Mouse (Mus musculus): ENCODE results near the gene A930033H14Rik.

A930033H14Rik gene

DNA sequence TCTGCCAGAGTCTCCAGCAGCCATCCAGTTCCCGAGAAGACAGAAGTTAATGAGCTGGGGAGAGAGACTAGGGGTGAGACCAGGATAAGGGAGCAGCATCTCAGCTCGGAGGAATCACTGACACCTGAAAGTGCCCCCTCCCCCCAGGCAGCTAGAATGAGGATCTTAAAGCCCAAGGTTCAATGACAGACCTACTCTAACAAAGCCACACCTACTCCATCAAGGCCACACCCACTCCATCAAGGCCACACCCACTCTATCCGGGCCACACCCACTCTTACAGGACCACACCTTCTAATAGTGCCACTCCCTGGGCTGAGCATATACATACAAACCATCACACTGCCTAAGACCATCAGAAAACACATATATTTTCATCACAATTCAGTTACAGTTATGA, 24.3 kb upstream of the A930033H14Rik start:
- no peak for DNase-seq (ENCODE audit: low read depth)

DNA sequence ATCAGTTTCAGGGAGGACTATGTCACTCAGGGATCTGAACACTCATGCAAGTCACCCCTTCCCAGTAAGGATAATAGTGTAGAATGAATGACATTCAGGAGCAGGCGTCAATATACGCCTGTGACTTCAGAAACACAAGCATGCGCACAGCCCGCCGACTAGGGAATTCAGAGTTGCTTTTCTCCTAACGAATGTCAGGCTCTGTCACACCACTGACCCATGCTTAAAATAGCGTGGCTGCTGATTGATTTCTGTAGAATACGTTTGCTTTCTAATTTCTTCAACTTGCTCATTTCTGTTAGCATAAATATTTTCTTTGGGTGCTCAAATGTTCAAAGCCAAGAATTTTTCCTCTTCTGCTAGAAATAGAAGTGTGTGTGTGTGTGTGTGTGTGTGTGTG, 13.1 kb upstream of the A930033H14Rik start:
- DNase-seq (ENCODE audit: low read depth): no peak

DNA sequence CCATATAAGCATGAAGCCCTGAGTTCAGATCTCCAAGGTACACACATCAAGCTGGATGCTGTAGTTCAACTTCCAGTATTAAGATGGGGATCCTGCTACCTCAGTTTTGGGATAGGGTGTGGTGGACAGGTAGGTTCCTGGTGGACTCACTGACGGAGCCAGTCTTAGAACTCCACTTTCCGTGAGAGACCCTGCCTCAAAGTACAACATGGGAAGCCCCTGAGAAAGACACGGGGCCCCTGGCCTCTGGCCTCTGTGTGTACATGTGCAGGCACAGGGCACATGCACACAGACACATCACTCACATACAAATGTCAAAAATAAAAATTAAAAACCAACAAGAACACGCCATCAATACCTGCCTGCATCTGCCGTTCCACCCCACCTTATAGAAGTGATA, 12.6 kb upstream of the A930033H14Rik start:
- DNase-seq (ENCODE audit: low read depth): no peak

DNA sequence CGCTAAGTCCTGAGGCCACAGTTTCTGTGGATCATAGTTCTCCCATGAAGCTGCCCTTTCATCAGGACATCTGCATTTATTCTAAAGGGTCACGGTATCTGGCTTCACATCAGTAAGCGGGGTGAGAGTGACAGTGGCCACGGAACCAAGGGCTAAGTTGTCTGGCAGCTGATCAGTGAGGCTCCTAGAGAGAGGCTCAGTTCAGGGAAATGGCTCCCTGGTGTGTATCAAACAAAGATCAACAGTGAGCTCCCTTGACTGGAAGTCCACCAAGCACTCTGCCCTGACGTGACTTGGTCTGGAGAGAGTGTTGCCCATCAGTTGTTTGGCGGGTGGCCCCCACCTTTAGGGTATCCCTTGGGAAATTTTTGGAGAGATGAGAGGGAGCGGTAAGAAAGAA, 11.4 kb upstream of the A930033H14Rik start:
- no peak for DNase-seq (ENCODE audit: low read depth)

DNA sequence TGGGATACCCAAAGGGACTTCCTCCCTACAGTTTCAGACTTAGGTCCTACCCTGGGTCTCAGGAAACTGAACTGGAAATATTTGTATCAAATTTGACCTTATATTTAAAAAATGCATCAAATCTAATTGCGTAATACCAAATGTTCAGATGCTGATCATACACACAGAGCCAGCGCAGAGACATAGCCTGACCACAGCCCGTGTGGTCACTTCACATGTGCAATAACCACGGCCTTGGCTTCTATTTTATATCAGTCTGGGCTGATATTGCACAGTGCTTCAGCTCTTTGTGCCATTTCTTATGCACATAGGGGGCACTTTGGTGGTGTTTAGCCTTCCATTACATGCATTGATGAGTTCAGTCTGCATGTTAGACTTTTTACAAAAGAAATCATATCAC, 10.3 kb upstream of the A930033H14Rik start:
- DNase-seq (ENCODE audit: low read depth): no peak

DNA sequence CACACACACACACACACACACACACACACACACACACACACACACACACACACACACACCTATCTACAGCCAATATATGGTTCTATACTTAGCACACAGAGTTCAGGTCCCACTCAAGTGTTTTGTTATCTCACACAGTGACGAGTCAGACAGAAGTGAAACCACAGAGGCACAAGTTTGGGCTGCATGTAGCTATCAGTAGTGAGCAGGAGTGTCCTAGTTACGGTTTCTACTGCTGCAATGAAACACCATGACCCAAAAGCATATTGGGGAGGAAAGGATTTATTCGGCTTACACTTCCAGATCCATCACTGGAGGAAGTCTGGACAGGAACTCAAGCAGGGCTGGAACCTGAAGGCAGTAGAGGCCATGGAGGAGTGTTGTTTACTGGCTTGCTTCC, 9.1 kb upstream of the A930033H14Rik start:
- DNase-seq (ENCODE audit: low read depth): peak; percentile 30

DNA sequence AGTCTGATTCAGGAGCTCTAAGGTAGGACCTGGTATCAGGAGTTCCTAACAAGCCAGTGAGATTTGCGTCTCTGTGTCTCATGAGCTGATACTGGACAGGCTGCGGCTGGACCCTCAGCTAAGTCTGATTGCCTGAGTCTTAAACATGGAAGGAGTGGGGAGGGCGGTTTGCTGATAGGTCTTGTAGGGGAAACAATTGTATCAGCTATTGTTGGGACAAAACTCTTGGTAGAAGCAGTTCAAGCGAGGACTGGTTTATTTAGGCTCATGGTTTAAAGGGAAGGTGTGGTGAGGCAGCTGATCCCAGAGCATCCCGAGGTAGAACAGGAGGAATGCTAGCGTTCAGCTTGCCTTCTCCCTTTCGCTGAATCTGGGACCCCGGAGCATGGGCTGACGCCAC, 8.2 kb upstream of the A930033H14Rik start:
- no peak for DNase-seq (ENCODE audit: low read depth)

DNA sequence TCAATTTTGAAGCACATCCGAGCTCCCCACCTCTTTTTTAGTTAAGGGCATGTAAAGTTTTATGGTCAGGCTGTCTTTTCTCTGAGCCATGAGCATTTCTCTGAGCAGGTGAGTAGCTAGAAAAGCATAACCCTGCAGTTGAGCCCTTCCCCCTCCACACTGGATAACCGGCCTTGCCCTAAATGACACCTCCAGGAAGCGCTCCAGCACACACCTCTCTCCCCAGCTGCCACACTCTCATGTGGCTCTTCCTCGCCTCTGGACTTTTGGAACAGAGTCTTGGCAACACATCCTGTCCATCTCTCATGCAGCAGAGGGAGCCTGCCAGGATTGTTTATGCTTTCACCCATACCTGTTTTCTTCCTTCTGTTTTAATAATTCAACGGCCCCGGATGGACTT, 7.4 kb upstream of the A930033H14Rik start:
- no peak for DNase-seq (ENCODE audit: low read depth)

DNA sequence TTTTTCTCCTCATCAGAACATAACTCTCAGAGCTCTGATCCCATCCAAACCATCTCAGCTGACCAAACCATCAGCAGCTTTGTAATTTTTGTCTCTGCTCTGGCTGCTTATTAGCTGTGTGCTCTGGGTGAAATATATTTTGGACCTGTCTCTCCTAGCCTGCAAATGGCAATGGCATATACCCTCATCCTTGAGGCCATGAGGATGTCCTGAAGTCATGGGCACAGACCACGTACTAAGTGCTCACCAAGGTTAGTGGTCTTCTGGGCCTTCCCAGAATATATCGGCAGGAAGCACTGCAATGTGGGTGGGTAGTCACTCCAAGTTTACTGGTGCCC, 6.4 kb upstream of the A930033H14Rik start:
- no peak for DNase-seq (ENCODE audit: low read depth)

DNA sequence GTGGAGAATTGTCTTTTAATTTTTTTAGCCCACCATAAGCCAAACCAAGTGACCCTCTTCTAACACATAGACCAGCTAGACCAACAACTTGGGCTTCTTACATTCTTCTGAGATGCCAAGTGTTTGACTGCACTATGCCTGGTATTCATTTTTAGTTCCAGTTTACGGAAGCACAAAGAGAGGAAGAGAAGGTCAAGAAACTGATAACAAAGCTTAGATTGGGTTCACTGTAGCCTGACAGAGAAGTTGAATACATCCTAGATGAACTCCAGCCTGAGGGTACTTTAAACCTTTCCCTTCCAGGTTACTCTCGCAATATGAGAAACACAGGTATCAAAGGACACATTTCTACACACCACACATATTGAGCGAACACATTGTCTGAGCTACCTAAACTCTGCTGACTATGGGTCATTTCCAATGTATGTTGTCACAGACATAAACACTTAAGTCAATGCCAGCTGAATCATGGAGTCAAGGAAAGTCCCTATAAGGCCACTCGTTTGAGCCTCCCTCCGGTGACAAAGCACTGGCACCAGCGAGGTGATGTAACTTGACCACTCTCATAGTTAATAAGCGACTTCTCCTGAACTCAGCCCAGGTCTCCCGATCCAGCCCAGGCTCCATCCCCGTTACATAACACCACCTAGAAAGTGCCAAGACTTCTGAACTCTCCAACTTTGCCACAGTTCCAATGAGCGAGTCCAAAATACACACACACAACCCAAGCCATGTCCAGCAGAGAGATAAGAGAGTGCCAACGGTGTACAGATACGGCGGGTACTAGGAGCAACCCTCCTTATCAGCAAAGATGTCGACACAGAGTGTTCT, 5.8 kb upstream of the A930033H14Rik start:
- no peak for DNase-seq (ENCODE audit: low read depth)

DNA sequence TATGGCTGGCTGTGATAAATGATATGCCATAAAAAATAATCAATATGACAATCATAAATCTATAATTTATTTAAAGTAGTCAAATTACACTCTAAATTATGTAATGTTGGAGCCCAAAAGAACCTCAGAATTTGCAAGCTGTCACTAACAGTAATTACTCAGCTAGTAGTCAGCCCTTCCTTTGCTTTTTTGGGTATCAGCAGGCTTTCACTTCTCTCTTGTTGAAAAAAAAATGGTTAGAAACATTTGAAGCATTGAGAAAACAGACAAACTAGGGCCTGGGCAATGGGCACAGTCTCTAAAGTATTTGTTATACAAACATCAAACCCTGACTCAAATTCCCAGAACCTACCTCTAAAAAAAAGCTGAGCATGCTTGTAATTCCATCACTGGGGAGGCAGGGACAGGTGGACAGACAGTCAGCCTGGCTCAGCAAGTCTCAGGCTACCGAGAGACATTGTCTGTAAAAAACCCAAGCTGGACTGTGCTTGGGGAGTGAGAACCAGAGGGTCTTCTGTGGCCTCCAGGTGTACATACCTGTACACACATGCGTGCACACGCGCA, 4.3 kb upstream of the A930033H14Rik start:
- no peak for DNase-seq (ENCODE audit: low read depth)

DNA sequence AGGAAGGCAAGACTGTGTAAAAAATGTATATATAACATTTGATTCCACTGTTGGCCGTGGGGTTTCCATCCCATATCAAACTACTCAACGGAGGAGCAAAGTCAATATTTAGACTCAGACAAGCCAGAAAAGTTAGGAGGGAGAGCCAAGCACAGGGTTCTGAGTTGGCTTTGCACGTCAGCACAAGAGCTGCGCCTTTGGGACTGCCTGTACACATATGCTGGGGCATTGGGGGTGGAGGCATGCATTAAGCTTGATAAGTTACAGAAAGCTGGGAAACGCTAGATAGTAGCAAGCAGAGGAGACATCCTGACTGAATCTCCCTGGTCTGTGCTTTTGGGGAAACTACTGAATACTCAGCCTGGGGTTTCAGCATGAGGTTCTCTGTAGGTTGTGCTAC, 1.1 kb upstream of the A930033H14Rik start:
- no peak for DNase-seq (ENCODE audit: low read depth)

DNA sequence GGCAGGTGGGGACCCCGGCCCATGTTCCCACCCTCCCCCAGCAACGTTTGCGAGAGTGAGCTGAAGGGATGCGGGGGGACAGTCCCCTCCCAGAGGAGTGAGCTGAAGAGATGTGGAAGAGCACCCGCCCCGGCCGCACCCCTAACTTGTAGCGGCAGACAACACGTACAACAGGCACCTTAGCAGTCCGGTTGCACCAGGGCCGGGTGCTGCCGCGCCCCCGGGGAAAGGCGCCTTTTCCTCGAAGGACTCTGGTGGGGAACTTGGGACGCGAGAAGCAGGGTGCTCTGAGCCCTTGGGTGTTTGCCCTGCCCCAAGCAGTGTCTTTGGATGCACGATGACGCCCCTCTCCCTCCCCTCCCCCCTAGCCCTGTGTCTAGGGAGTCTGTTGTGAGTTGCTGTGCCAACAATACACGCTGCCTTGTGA, 566 bp upstream of the A930033H14Rik start:
- no peak for DNase-seq (ENCODE audit: low read depth)

DNA sequence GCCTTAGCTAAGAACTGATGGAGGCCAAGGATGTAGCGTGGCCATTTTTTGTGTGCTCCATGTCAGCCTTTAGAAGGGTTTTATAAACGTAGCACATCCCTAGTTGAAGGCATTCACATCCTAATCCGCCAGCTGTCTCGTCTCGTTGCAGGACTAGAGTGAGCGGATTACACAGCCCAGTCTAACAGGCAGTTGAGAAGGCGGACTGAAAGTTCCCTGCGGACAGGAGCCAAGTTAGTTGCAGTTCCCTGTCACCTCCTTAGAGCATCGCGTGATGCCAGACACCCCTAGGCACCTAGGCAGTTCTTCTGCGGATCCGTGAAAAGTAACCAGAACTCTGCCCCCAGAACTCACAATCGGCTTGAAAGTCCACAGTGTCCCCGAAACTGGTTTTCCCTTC, 922 bp downstream of the A930033H14Rik start:
- DNase-seq (ENCODE audit: low read depth): peak; percentile 22

DNA sequence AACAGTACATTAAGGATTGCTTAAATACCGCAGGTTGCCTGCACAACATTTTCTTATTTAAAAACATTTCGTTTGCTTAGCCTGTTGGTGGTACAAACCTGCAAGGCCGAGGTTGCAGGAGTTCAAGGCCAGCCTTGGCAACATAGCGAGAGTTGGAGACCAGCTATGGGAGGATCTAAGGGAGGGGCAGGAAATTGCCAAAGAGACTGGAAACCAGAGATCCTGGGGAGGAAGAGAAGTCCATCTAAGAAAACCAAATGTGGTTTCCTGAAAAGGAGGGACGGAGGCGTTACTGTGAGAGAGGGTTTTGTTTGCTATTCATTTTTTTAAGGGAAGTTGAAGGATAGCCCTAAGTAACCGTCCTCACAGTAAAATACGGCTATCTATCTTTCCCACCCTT, 1.3 kb downstream of the A930033H14Rik start:
- DNase-seq (ENCODE audit: low read depth): peak; percentile 43

DNA sequence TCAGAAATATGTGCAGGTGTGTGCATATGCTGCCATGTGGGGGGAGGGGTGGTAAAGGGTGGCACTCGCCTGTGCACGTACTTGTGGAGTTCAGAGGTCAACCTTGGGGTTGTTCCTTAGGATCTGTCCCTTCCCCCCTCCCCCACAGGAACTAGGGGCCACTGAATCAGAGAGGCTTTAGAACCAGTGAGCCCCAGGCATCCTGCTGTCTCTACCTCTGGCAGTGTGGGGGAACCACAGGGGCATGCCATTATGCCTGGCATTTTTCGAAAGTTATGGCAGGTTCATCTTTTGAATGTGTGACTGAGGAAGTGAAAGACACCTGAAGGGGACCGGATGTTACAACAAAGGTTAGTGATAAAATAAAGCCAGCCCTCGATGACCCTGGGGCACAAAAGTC, 2.2 kb downstream of the A930033H14Rik start:
- DNase-seq (ENCODE audit: low read depth): no peak

DNA sequence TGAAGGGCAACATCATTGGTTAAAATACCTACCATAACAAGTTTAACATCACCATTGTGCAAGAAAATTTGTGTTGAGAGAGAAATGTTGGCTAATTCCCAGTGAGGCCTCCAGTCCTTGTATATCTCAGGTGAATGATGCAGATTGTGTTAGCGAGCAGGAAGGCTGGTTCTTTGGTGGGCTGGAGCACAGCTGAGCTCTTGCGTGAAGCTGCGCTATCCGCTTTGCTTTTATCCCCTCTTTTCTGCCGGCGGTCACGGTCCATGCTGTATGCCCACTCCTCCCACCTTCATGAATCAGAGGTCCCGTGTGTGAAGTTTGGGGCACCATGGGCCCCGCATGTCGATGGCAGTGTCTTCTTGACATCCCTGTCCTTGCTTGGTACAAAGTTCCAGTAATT, 2.9 kb downstream of the A930033H14Rik start:
- DNase-seq (ENCODE audit: low read depth): no peak

DNA sequence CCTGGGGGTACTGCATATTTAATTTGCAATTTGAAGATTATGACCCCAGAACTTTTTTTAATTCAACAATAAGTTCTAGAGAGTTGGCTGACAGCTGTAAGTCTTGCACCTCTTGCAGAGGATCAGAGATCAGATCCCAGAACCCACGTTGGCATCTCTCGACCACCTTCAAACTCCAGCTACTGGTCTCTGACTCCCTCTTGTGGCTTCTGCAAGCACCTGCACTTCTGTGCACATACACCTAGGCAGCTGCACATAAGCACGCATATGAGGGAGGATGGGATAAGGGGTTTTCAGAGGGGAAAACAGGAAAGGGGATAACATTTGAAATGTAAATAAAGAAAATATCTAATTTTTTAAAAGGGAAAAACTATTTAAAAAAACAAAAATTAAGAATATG, 4.2 kb downstream of the A930033H14Rik start:
- DNase-seq (ENCODE audit: low read depth): no peak

DNA sequence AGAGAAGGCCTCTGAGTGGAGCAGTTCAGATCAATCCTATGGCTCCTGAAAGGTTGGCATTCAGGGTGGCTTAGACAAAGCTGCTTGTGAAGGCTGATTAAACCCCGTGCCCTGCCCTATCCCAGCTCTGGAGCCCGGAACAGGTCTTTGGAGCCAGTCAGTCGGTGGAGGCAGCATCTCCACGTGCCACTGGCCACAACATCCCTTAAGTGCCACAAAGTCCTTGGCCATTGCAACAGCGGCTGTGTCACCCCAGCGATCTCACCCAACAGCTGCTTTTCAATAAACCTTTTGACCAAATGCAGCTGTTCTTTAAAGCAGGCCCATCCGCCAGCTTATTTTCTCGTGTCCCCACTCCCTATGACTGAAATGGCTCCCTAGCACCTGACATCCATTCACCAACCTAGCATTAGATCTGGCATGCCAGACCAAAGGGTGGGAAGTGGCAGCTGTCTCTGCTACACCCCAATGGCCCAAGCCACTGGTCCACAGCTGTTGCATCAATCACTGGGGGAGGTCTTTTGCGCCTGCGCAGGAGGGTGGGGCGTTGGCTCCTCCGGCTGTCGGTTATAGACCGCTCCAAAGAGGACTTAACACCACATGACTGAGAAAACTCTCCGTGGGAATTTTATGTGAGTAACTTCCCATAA, 4.8 kb downstream of the A930033H14Rik start:
- no peak for DNase-seq (ENCODE audit: low read depth)

DNA sequence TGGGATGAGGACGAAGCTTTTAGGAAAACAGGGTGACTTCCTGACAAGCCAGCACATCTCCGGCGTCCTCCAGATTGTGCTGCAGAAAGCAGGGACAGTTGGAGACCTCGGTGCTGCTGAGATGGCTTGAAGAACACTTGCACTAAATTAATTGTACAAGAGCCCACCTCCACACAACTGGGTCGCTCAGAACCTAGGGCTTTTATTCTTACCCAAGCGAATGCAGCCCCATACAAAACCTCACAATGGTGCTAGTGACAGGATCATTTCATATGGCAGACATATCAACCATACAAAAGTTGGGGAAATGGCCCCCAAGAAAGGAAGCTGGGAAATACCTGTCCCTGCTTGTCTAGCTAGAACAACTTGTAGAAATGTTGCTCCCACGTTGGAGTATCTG, 5.4 kb downstream of the A930033H14Rik start:
- no peak for DNase-seq (ENCODE audit: low read depth)

DNA sequence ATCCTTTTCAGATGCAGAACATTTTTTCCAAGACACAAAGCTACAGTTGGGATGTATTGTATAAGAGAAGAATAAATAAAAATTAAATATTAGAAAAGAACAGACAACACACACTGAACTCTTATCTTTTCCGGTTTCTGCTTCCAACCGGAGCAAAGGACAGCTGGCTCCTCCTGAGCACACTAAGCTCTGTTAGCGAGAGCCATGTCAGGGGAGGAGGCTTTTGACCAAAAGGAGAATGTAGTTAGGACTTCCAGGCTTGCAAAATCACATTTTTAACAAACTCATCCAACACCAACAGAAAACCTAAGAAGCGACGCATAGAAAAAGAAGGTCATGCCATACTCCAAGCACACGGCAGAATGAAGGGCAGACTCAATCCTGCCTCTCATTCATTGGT, 6.8 kb downstream of the A930033H14Rik start:
- DNase-seq (ENCODE audit: low read depth): no peak

DNA sequence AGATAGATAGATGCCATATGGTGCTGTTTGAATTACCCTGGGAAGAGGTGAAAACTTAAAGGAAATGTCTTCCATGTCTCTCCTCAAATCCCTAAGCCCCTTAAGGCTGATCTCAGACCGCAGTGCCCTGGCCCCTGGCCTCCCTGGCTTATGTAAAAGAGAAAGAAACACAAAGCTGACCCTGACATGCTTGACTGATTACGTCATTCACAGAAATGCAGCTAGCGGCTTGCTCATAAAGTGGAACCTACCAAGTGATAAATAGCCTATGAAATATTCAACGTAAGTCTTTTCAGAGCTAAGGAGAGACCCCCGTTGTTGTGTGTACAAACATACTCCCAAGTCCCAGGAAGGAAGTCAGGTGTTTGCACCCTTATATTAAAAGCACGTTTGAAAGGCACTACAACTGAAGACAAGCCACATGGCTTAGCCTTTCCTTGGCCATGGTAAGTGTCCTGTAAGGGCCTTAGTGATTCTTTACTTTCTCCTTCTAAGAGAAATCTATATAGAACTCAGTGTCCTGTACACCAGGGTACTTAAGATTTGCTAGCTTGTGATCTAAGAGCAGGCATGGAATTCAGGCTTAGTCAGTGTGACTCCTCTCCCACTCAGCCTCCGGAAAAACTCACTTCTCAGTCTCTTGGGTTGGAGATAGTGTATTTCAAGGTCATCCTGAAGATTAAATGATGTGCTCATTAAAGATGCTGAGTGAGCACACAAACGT, 8.1 kb downstream of the A930033H14Rik start:
- no peak for DNase-seq (ENCODE audit: low read depth)

DNA sequence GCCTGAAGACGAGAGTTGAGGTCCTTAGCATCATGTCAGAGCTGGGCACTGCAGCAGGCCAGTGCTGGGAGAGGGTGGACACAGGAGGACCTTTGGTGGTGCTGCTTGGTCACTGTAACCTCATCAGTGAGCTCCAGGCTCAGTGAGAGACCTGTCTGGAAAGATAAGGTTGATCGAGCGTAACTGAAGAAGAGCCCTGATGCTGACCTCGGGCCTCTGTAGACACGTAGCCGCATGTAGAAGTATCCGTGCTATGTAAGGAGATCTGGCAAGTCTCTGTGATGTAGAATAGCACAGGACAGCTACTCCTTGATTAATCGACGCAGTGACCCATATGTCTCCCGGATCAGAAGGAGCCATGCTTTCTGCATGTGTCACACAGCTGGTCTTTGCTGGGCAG, 19.2 kb downstream of the A930033H14Rik start:
- no peak for DNase-seq (ENCODE audit: low read depth)

Measured in c-Kit-positive CD71-negative TER-119-negative erythroid progenitor cells, embryonic 14.5 days (primary cell).